In genomic region chr2:135106649-135107048, GRCm38 (mm10) we compare ENCODE assay signal across 25 mouse cellular contexts.
A peak's percentile ranks its signal among the peaks of the same experiment; 100 is the strongest.
DNase-seq lines count a peak whose midpoint lies in the region; ATAC-seq and TF ChIP-seq lines count a peak whose summit lies in the region.
"Had no signal": no experiment of that assay in that cellular context is flagged by ENCODE, and none has a peak within 500 bp of the region (broad histone marks: within the 10 kb centered on the region; RNA-seq: fewer than 3 reads in every experiment).

No protein-coding gene starts in this region.

- TF ChIP-seq CTCF in CH12.LX (conservative IDR thresholded peaks at IDR 0.05 in 1 of 2, IDR thresholded peaks at IDR 0.05 in 1 of 2; ENCODE audit: low read depth in 2 of 2, low read length in 2 of 2) (no peak), MEL (IDR thresholded peaks at IDR 0.05 in 2 of 3, conservative IDR thresholded peaks at IDR 0.05 in 1 of 3; ENCODE audit: control insufficient read depth in 1 of 3, insufficient read depth in 1 of 3, low read depth in 2 of 3, low read length in 3 of 3, poor library complexity in 1 of 3, severe bottlenecking in 1 of 3) (no peak)
- TF ChIP-seq CTCF in brain, embryonic 14.5 days (IDR thresholded peaks at IDR 0.05; ENCODE audit: borderline replicate concordance, extremely low read depth, insufficient read depth, insufficient read length) = no peak

- dilution Hi-C loops in CH12.LX (cut with MboI; ENCODE audit: extremely low pct_ligation_motif_present, extremely low pct_unique_long_range_greater_than_20kb, low sequenced_read_pairs) = no loop called here

- no peak overlapping the region for H3K4me3 ChIP-seq in CH12.LX (replicated peaks in 1 of 3; ENCODE audit: low read depth in 2 of 3, low read length in 2 of 3, poor library complexity in 1 of 3)
- H3K4me3 ChIP-seq in ES-E14 (ENCODE audit: insufficient read depth in 1 of 2, low read depth in 1 of 2, low read length in 2 of 2, poor library complexity in 1 of 2, severe bottlenecking in 1 of 2) = no peak overlapping the region
- no peak overlapping the region for H3K4me3 ChIP-seq in MEL (ENCODE audit: control insufficient read depth in 1 of 2, insufficient read depth in 1 of 2, low read depth in 2 of 2, low read length in 2 of 2)

- H3K4me2 ChIP-seq in CH12.LX (ENCODE audit: insufficient read depth, low read depth, poor library complexity, severe bottlenecking) = no peak overlapping the region

- no peaks in the 10 kb centered on the region for H3K79me2 ChIP-seq in CH12.LX (replicated peaks; ENCODE audit: control insufficient read depth, extremely low read depth, insufficient read depth, poor library complexity, severe bottlenecking)
- H3K79me2 ChIP-seq in MEL (ENCODE audit: control insufficient read depth, insufficient read depth, low read length, poor library complexity) = no peaks in the 10 kb centered on the region

- H3K27me3 ChIP-seq in CH12.LX (replicated peaks) (no peaks in the 10 kb centered on the region), MEL (ENCODE audit: control insufficient read depth in 1 of 2, insufficient read depth in 2 of 2, low read length in 2 of 2) (no peaks in the 10 kb centered on the region)

- ATAC-seq in megakaryocyte progenitor cell, adult 5-6 weeks (replicated peaks; ENCODE audit: poor library complexity) = no peak
- ATAC-seq: activated CD4-positive, CD25-positive, alpha-beta regulatory T cell, adult 4 months; CD4-positive, CD25-positive, alpha-beta regulatory T cell, adult 4 months; Patski had no signal

- TF ChIP-seq POLR2A in CH12.LX (IDR thresholded peaks at IDR 0.05; ENCODE audit: low read depth, low read length) = no peak
- TF ChIP-seq POLR2A in MEL (IDR thresholded peaks at IDR 0.05; ENCODE audit: control insufficient read depth in 1 of 2, insufficient read depth in 1 of 2, low read depth in 1 of 2, low read length in 2 of 2, poor library complexity in 1 of 2) = no peak
- no peak for TF ChIP-seq POLR2A in brain, embryonic 14.5 days (IDR thresholded peaks at IDR 0.05; ENCODE audit: borderline replicate concordance, extremely low read depth, insufficient read depth, insufficient read length, poor library complexity, severe bottlenecking)

- TF ChIP-seq EP300 in CH12.LX (IDR thresholded peaks at IDR 0.05; ENCODE audit: low read length) = no peak
- no peak for TF ChIP-seq EP300 in MEL (IDR thresholded peaks at IDR 0.05; ENCODE audit: low read depth in 1 of 2, low read length in 2 of 2)

- H3K36me3 ChIP-seq in CH12.LX (replicated peaks in 1 of 2; ENCODE audit: control insufficient read depth in 1 of 2, insufficient read depth in 1 of 2, low read length in 1 of 2) = no peaks in the 10 kb centered on the region
- no peaks in the 10 kb centered on the region for H3K36me3 ChIP-seq in ES-E14 (ENCODE audit: control insufficient read depth, insufficient read depth, low read length, poor library complexity, severe bottlenecking)
- no peaks in the 10 kb centered on the region for H3K36me3 ChIP-seq in MEL (ENCODE audit: control insufficient read depth in 1 of 2, insufficient read depth in 2 of 2, low read length in 2 of 2)
- H3K36me3 ChIP-seq: G1E had no signal

- no peak for DNase-seq in CH12.LX (ENCODE audit: extremely low read depth)
- DNase-seq in ES-E14 (ENCODE audit: low read depth, low spot score) = no peak
- DNase-seq in MEL (ENCODE audit: low read depth, low spot score) = no peak
- peak; percentile 46 for DNase-seq in brain, embryonic 14.5 days (ENCODE audit: low read depth)
- DNase-seq in cerebellum, adult 8-10 months = no peak
- no peak for DNase-seq in adrenal gland, postnatal 14 days
- DNase-seq in lung, postnatal 14 days = no peak
- DNase-seq: adrenal gland, adult 2 months; adrenal gland, adult 8-10 months; adrenal gland, postnatal 10 days; adrenal gland, postnatal 25 days; adrenal gland, postnatal 36 days; B cell, adult 2 months; cerebellum, adult 11 months; cerebellum, adult 11-12 months; cerebellum, adult 18-20 months; cerebellum, adult 2 months; cerebellum, adult 9-10 months; cerebellum, adult 9-11 months; cerebellum, postnatal 10 days had no signal

- no peak for TF ChIP-seq RAD21 in CH12.LX (IDR thresholded peaks at IDR 0.05; ENCODE audit: low read depth, low read length)
- TF ChIP-seq RAD21 in MEL (IDR thresholded peaks at IDR 0.05; ENCODE audit: low read depth, low read length) = no peak

- in situ Hi-C loops in CH12.LX (cut with MboI; ENCODE audit: low pct_ligation_motif_present, low pct_unique_long_range_greater_than_20kb, low sequenced_read_pairs) = no loop called here
- in situ Hi-C loops in ES-E14 (cut with MboI; ENCODE audit: low sequenced_read_pairs in 2 of 2, unreplicated experiment in 2 of 2) = no loop called here

- H3K9me3 ChIP-seq in CH12.LX (replicated peaks; ENCODE audit: low read length) (peaks cover 39% of the 10 kb centered on the region), ES-E14 (ENCODE audit: control insufficient read depth, insufficient read depth, low read depth, low read length) (no peaks in the 10 kb centered on the region), MEL (replicated peaks; ENCODE audit: insufficient read depth, low read length) (no peaks in the 10 kb centered on the region)
- H3K9me3 ChIP-seq: G1E had no signal

- H3K27ac ChIP-seq in CH12.LX (ENCODE audit: insufficient read depth, low read depth) = no peak overlapping the region
- no peak overlapping the region for H3K27ac ChIP-seq in ES-E14 (ENCODE audit: insufficient read depth, low read depth, low read length, poor library complexity, severe bottlenecking)
- H3K27ac ChIP-seq in MEL (ENCODE audit: control insufficient read depth, low read depth, low read length) = no peak overlapping the region

- H3K4me1 ChIP-seq in CH12.LX (ENCODE audit: control insufficient read depth in 1 of 2, insufficient read depth in 2 of 2) = no peaks in the 10 kb centered on the region
- H3K4me1 ChIP-seq in ES-E14 (ENCODE audit: control insufficient read depth in 2 of 2, insufficient read depth in 2 of 2, low read length in 2 of 2, poor library complexity in 1 of 2) = no peaks in the 10 kb centered on the region
- no peaks in the 10 kb centered on the region for H3K4me1 ChIP-seq in MEL (ENCODE audit: control insufficient read depth in 1 of 2, insufficient read depth in 2 of 2, low read length in 2 of 2)

- H3K9ac ChIP-seq in CH12.LX (ENCODE audit: insufficient read depth, low read depth) = no peak overlapping the region
- H3K9ac ChIP-seq in ES-E14 (ENCODE audit: insufficient read depth, low read depth, low read length, poor library complexity, severe bottlenecking) = no peak overlapping the region
- H3K9ac ChIP-seq in MEL (ENCODE audit: control insufficient read depth, low read depth, low read length, poor library complexity, severe bottlenecking) = no peak overlapping the region

TF ChIP-seq in CH12.LX, 34 proteins besides CTCF, POLR2A, EP300 and RAD21:
- no peak for TF ChIP-seq MXI1 (IDR thresholded peaks at IDR 0.05; ENCODE audit: low read depth, low read length)
- TF ChIP-seq ZMIZ1 (IDR thresholded peaks at IDR 0.05; ENCODE audit: low read depth, low read length) = no peak
- peak; percentile 83 for TF ChIP-seq MAFK (IDR thresholded peaks at IDR 0.05; ENCODE audit: insufficient replicate concordance, low read length)

TF ChIP-seq in ES-E14, 5 proteins besides CTCF, POLR2A, EP300 and RAD21:
- TF ChIP-seq CHD2 (IDR thresholded peaks at IDR 0.05; ENCODE audit: low read depth, low read length) = no peak
- TF ChIP-seq MAFK (IDR thresholded peaks at IDR 0.05; ENCODE audit: insufficient read depth, low read depth, low read length) = peak; percentile 96

TF ChIP-seq in MEL, 35 proteins besides CTCF, POLR2A, EP300 and RAD21:
- TF ChIP-seq MAX (IDR thresholded peaks at IDR 0.05; ENCODE audit: low read length) (no peak), MAFK (IDR thresholded peaks at IDR 0.05; ENCODE audit: borderline replicate concordance, low read depth, low read length) (peak; percentile 18; the same call in 1 of the 2 replicates), MYB (IDR thresholded peaks at IDR 0.05; ENCODE audit: low read depth, low read length) (no peak)

Comparison
In these comparisons a context has a peak if more than half of its experiments do, and no peak if none do; other contexts are left out.
1. Of the 35 proteins assayed by ChIP-seq in both MEL and CH12.LX: peak only in MEL: none; only in CH12.LX: none; in both: MAFK; in neither: 34.